Mouse (Mus musculus) embryonic facial prominence, embryonic 15.5 days (tissue): ENCODE data around the gene Sdk2. TPM values are rescaled to one million over a fixed set of nuclear protein-coding genes. Genes with fewer than 3 reads are reported as not detected.

Experiments used
- ATAC-seq: fragments of 200-750 bp; cut with Nextera tagmentation; 2 replicates; pipeline ENCODE4 v1.8.0; 2017; ENCODE audit warnings: low read depth, moderate TSS enrichment; ENCODE audit not compliant: insufficient number of reproducible peaks, low FRiP score, low TSS enrichment
- H3K27ac ChIP-seq: fragments of 300-500 bp; sonication (generic); replicated peaks from 2 replicates; pipeline ENCODE4 v1.5.1; 2015; ENCODE audit warnings: mild to moderate bottlenecking, inconsistent platforms
- H3K27me3 ChIP-seq: fragments of 300-500 bp; sonication (generic); 2 replicates; pipeline ENCODE4 v1.6.1; 2015; ENCODE audit warnings: inconsistent platforms
- H3K36me3 ChIP-seq: fragments of 300-500 bp; sonication (generic); 2 replicates; pipeline ENCODE4 v1.6.1; 2015; ENCODE audit warnings: mild to moderate bottlenecking, inconsistent platforms
- H3K4me1 ChIP-seq: fragments of 300-500 bp; sonication (generic); 2 replicates; pipeline ENCODE4 v1.6.1; 2015; ENCODE audit warnings: inconsistent platforms
- H3K4me2 ChIP-seq: fragments of 300-500 bp; sonication (generic); replicated peaks from 2 replicates; pipeline ENCODE4 v1.6.1; 2015; ENCODE audit warnings: mild to moderate bottlenecking, inconsistent platforms
- H3K4me3 ChIP-seq: fragments of 300-500 bp; sonication (generic); replicated peaks from 2 replicates; pipeline ENCODE4 v1.5.1; 2015; ENCODE audit warnings: mild to moderate bottlenecking, inconsistent platforms
- H3K9ac ChIP-seq: fragments of 300-500 bp; sonication (generic); 2 replicates; pipeline ENCODE4 v1.6.1; 2015; ENCODE audit warnings: inconsistent platforms
- H3K9me3 ChIP-seq: fragments of 300-500 bp; sonication (generic); replicated peaks from 2 replicates; pipeline ENCODE4 v1.6.1; 2016; ENCODE audit warnings: inconsistent platforms
- WGBS: fragments of 180-500 bp; shearing (Covaris S2); methylation state at CpG from one replicate; pipeline ENCODE4 v1.1.7; 2015; 5-methylcytosine and 5-hydroxymethylcytosine counted together
- polyA plus RNA-seq: library from polyadenylated mRNA; unstranded; fragments of >200 nt; fragmentation: Nextera tagmentation; extraction: Ambion mirVana; gene quantifications from 2 replicates; pipeline ENCODE4 v1.2.1, GENCODE M21; 2015

Gene Sdk2
- polyA plus RNA-seq, 1 experiment from 2014 or later: 4.8 TPM

- H3K27ac ChIP-seq: no peak overlapping the region
- peaks cover 74% of the 10 kb centered on the region for H3K4me1 ChIP-seq
- ATAC-seq: no peak
- WGBS: 75% methylated on average over 3 of the region's 3 CpGs
- no peak overlapping the region for H3K9ac ChIP-seq
- H3K36me3 ChIP-seq: peaks cover 15% of the 10 kb centered on the region; the same call in 1 of the 2 replicates
- no peaks in the 10 kb centered on the region for H3K27me3 ChIP-seq
- H3K9me3 ChIP-seq: no peaks in the 10 kb centered on the region
- H3K4me3 ChIP-seq: no peak overlapping the region
- no peak overlapping the region for H3K4me2 ChIP-seq
Measured at GRCm38 (mm10) chr11:113737553-113737854, 329.3 kb downstream of the Sdk2 start.

GRCm38 (mm10) chr11:113736848-113737552 lies 329.8 kb downstream of the Sdk2 start:
- Histone ChIP-seq H3K9me3 (no peaks in the 10 kb centered on the region), H3K4me3 (no peak overlapping the region), H3K9ac (no peak overlapping the region), H3K4me2 (no peak overlapping the region), H3K27ac (no peak overlapping the region), H3K27me3 (no peaks in the 10 kb centered on the region), H3K4me1 (peaks cover 79% of the 10 kb centered on the region), H3K36me3 (peaks cover 11% of the 10 kb centered on the region; the same call in 1 of the 2 replicates)
- ATAC-seq: no peak
- WGBS: 59% methylated on average over 11 of the region's 11 CpGs

GRCm38 (mm10) chr11:113735151-113735550 lies 331.7 kb downstream of the Sdk2 start:
- Histone ChIP-seq H3K27me3 (no peaks in the 10 kb centered on the region), H3K27ac (no peak overlapping the region), H3K36me3 (0 out of 2 replicates have a peak, but pooled peaks cover 3% of the 10 kb centered on the region), H3K4me2 (no peak overlapping the region), H3K4me1 (peaks cover 94% of the 10 kb centered on the region), H3K9ac (no peak overlapping the region), H3K9me3 (no peaks in the 10 kb centered on the region), H3K4me3 (no peak overlapping the region)
- no peak for ATAC-seq
- WGBS: 51% methylated on average over 6 of the region's 6 CpGs

- H3K27ac ChIP-seq: peak overlapping the region; percentile 69
- no peak overlapping the region for H3K9ac ChIP-seq
- peaks cover 94% of the 10 kb centered on the region for H3K4me1 ChIP-seq
Measured at GRCm38 (mm10) chr11:113733631-113734364, 333.0 kb downstream of the Sdk2 start.

GRCm38 (mm10) chr11:113731945-113732612 lies 334.8 kb downstream of the Sdk2 start:
- 89% methylated on average over 10 of the region's 10 CpGs for WGBS
- Histone ChIP-seq H3K4me1 (peaks cover 94% of the 10 kb centered on the region), H3K9me3 (no peaks in the 10 kb centered on the region), H3K36me3 (peaks cover 24% of the 10 kb centered on the region), H3K27ac (no peak overlapping the region), H3K4me2 (no peak overlapping the region), H3K4me3 (no peak overlapping the region), H3K27me3 (no peaks in the 10 kb centered on the region), H3K9ac (no peak overlapping the region)
- ATAC-seq: no peak

More at GRCm38 (mm10) chr11:113733631-113734364, 333.0 kb downstream of the Sdk2 start:
- ATAC-seq: no peak
- H3K9me3 ChIP-seq: no peaks in the 10 kb centered on the region
- WGBS: 57% methylated on average over 6 of the region's 6 CpGs
- H3K4me3 ChIP-seq: no peak overlapping the region
- no peaks in the 10 kb centered on the region for H3K27me3 ChIP-seq
- no peak overlapping the region for H3K4me2 ChIP-seq
- H3K36me3 ChIP-seq: peaks cover 10% of the 10 kb centered on the region

GRCm38 (mm10) chr11:113730879-113731278 lies 336.0 kb downstream of the Sdk2 start:
- H3K4me2 ChIP-seq: no peak overlapping the region
- ATAC-seq: no peak
- H3K9ac ChIP-seq: no peak overlapping the region
- H3K4me3 ChIP-seq: no peak overlapping the region
- peaks cover 34% of the 10 kb centered on the region for H3K36me3 ChIP-seq
- H3K27me3 ChIP-seq: no peaks in the 10 kb centered on the region
- 56% methylated on average over 3 of the region's 3 CpGs for WGBS
- no peak overlapping the region for H3K27ac ChIP-seq
- H3K4me1 ChIP-seq: peaks cover 98% of the 10 kb centered on the region
- no peaks in the 10 kb centered on the region for H3K9me3 ChIP-seq

- Histone ChIP-seq H3K27ac (no peak overlapping the region), H3K4me3 (no peak overlapping the region), H3K27me3 (no peaks in the 10 kb centered on the region), H3K4me1 (peaks cover 99% of the 10 kb centered on the region), H3K4me2 (no peak overlapping the region), H3K9ac (no peak overlapping the region), H3K36me3 (peaks cover 41% of the 10 kb centered on the region), H3K9me3 (no peaks in the 10 kb centered on the region)
- no peak for ATAC-seq
- WGBS: 33% methylated on average over 8 of the region's 8 CpGs
Measured at GRCm38 (mm10) chr11:113729917-113730316, 336.9 kb downstream of the Sdk2 start.

- no peak overlapping the region for H3K4me3 ChIP-seq
- H3K4me1 ChIP-seq: peaks cover 95% of the 10 kb centered on the region
- no peak overlapping the region for H3K4me2 ChIP-seq
- H3K9me3 ChIP-seq: no peaks in the 10 kb centered on the region
- H3K36me3 ChIP-seq: peaks cover 41% of the 10 kb centered on the region
- no peak overlapping the region for H3K9ac ChIP-seq
- H3K27ac ChIP-seq: peak overlapping the region; percentile 80; the same call in 1 of the 2 replicates
- no peaks in the 10 kb centered on the region for H3K27me3 ChIP-seq
- no peak for ATAC-seq
- WGBS: 80% methylated on average over 21 of the region's 21 CpGs
Measured at GRCm38 (mm10) chr11:113729239-113729638, 337.6 kb downstream of the Sdk2 start.

GRCm38 (mm10) chr11:113727992-113728391 lies 338.9 kb downstream of the Sdk2 start:
- Histone ChIP-seq H3K4me2 (no peak overlapping the region), H3K36me3 (peaks cover 41% of the 10 kb centered on the region), H3K27ac (peak overlapping the region; percentile 80), H3K4me1 (peaks cover 85% of the 10 kb centered on the region), H3K9me3 (no peaks in the 10 kb centered on the region), H3K4me3 (no peak overlapping the region), H3K27me3 (no peaks in the 10 kb centered on the region), H3K9ac (no peak overlapping the region)
- 33% methylated on average over 6 of the region's 6 CpGs for WGBS
- ATAC-seq: no peak

- WGBS: 51% methylated on average over 14 of the region's 14 CpGs
- no peak overlapping the region for H3K4me2 ChIP-seq
- no peak overlapping the region for H3K9ac ChIP-seq
- peak overlapping the region; percentile 80 for H3K27ac ChIP-seq
- H3K4me1 ChIP-seq: peaks cover 84% of the 10 kb centered on the region
- H3K36me3 ChIP-seq: peaks cover 41% of the 10 kb centered on the region
- no peak overlapping the region for H3K4me3 ChIP-seq
- no peak for ATAC-seq
- no peaks in the 10 kb centered on the region for H3K27me3 ChIP-seq
- H3K9me3 ChIP-seq: no peaks in the 10 kb centered on the region
Measured at GRCm38 (mm10) chr11:113726994-113727888, 339.6 kb downstream of the Sdk2 start.
